Mouse (Mus musculus) gastrocnemius, adult 2 months (tissue): Measurements from ENCODE around the gene Map4. TPM values are rescaled to one million over a fixed set of nuclear protein-coding genes. Genes with fewer than 3 reads are reported as not detected.
A peak's percentile ranks its signal among the peaks of the same experiment; 100 is the strongest.

Source experiments
- DNase-seq: peaks from one replicate; pipeline ENCODE4 v3.0.0; 2022
- H3K27ac ChIP-seq: fragments of 200-600 bp; 2 replicates; pipeline ENCODE4 v1.8.1; 2022; ENCODE audit warnings: mild to moderate bottlenecking
- H3K4me3 ChIP-seq: fragments of 200-600 bp; 2 replicates; pipeline ENCODE4 v1.8.1; 2022; ENCODE audit warnings: mild to moderate bottlenecking, moderate library complexity
- CTCF ChIP-seq: fragments of 200-600 bp; IDR thresholded peaks from 2 replicates; pipeline ENCODE4 v1.8.1; 2022; ENCODE audit warnings: antibody characterized with exemption, mild to moderate bottlenecking, moderate library complexity
- intact Hi-C: fragments of 180-260 bp; cut with DNase I; formaldehyde crosslinking; loops from one replicate; pipeline ENCODE4 v1.15.1; 2025
- total RNA-seq, 2 experiments: library from RNA; stranded (reverse); gene quantifications; 2 replicates each; pipeline ENCODE4 v1.2.3; 2021

Gene Map4
- total RNA-seq, 2 experiments from 2014 or later: 484 to 501 TPM

- Histone ChIP-seq H3K4me3 (peak overlapping the region; percentile 96), H3K27ac (peak overlapping the region; percentile 99)
- intact Hi-C loops: loop anchor here (1.0 to 5.0 kb wide), 2 partner anchors 38 to 169 kb away; no protein-coding TSS in a partner anchor
- peak; percentile 85 for DNase-seq
- TF ChIP-seq CTCF: peak; percentile 23; the same call in 1 of the 2 replicates
These were observed 1.6 kb downstream of the Map4 start for GRCm38 (mm10) chr9:109932756-109933375.

GRCm38 (mm10) chr9:109939401-109939800 is 8.1 kb downstream of the Map4 start:
- H3K27ac ChIP-seq: no peak overlapping the region
- intact Hi-C loops: loop anchor here (5.0 kb wide), 1 partner anchor 33 kb away; no protein-coding TSS in a partner anchor
- DNase-seq: no peak
- H3K4me3 ChIP-seq: no peak overlapping the region
- TF ChIP-seq CTCF: peak; percentile 34

- Histone ChIP-seq H3K4me3 (no peak overlapping the region), H3K27ac (peak overlapping the region; percentile 44)
- TF ChIP-seq CTCF: no peak
- intact Hi-C loops: no loop called here
- no peak for DNase-seq
These were observed 11.5 kb downstream of the Map4 start for GRCm38 (mm10) chr9:109942796-109943195.

GRCm38 (mm10) chr9:109944712-109945111 is 13.5 kb downstream of the Map4 start:
- Histone ChIP-seq H3K4me3 (no peak overlapping the region), H3K27ac (peak overlapping the region; percentile 38; the same call in 1 of the 2 replicates)
- TF ChIP-seq CTCF: no peak
- intact Hi-C loops: no loop called here
- no peak for DNase-seq

- Histone ChIP-seq H3K4me3 (peak overlapping the region; percentile 9; the same call in 1 of the 2 replicates), H3K27ac (peak overlapping the region; percentile 88)
- no peak for TF ChIP-seq CTCF
- DNase-seq: no peak
- intact Hi-C loops: no loop called here
These were observed 17.3 kb downstream of the Map4 start for GRCm38 (mm10) chr9:109948546-109948945.

- peak overlapping the region; percentile 88; the same call in 1 of the 2 replicates for H3K27ac ChIP-seq
- TF ChIP-seq CTCF: no peak
These were observed 18.5 kb downstream of the Map4 start for GRCm38 (mm10) chr9:109949801-109950200.

GRCm38 (mm10) chr9:109953538-109953937 is 22.3 kb downstream of the Map4 start:
- TF ChIP-seq CTCF: no peak
- no peak for DNase-seq
- no peak overlapping the region for H3K4me3 ChIP-seq
- intact Hi-C loops: no loop called here
- H3K27ac ChIP-seq: no peak overlapping the region

More at GRCm38 (mm10) chr9:109949801-109950200, 18.5 kb downstream of the Map4 start:
- intact Hi-C loops: no loop called here
- no peak overlapping the region for H3K4me3 ChIP-seq
- DNase-seq: no peak

- H3K27ac ChIP-seq: no peak overlapping the region
- no peak for DNase-seq
- intact Hi-C loops: no loop called here
- H3K4me3 ChIP-seq: no peak overlapping the region
- TF ChIP-seq CTCF: no peak
These were observed 23.4 kb downstream of the Map4 start for GRCm38 (mm10) chr9:109954631-109955030.

GRCm38 (mm10) chr9:109959456-109960150 is 28.3 kb downstream of the Map4 start:
- H3K27ac ChIP-seq: peak overlapping the region; percentile 31; the same call in 1 of the 2 replicates
- no peak for TF ChIP-seq CTCF
- no peak overlapping the region for H3K4me3 ChIP-seq
- no peak for DNase-seq
- intact Hi-C loops: no loop called here

- no peak for TF ChIP-seq CTCF
- no peak for DNase-seq
- intact Hi-C loops: no loop called here
These were observed 29.3 kb downstream of the Map4 start for GRCm38 (mm10) chr9:109960593-109960992.

GRCm38 (mm10) chr9:109964761-109965160 is 33.5 kb downstream of the Map4 start:
- intact Hi-C loops: no loop called here
- no peak for TF ChIP-seq CTCF
- no peak overlapping the region for H3K4me3 ChIP-seq

More at GRCm38 (mm10) chr9:109960593-109960992, 29.3 kb downstream of the Map4 start:
- H3K27ac ChIP-seq: no peak overlapping the region
- no peak overlapping the region for H3K4me3 ChIP-seq

GRCm38 (mm10) chr9:109968351-109969116 is 37.3 kb downstream of the Map4 start:
- intact Hi-C loops: no loop called here
- H3K4me3 ChIP-seq: peak overlapping the region; percentile 58
- peak overlapping the region; percentile 86 for H3K27ac ChIP-seq
- no peak for TF ChIP-seq CTCF
- no peak for DNase-seq

More at GRCm38 (mm10) chr9:109964761-109965160, 33.5 kb downstream of the Map4 start:
- DNase-seq: no peak
- peak overlapping the region; percentile 48 for H3K27ac ChIP-seq
